Mouse (Mus musculus) ES-E14 (cell line): ENCODE data around the gene Slc35f5. TPM values are rescaled to one million over a fixed set of nuclear protein-coding genes. Genes with fewer than 3 reads are reported as not detected.

Source experiments
- DNase-seq: peaks from one replicate; pipeline ENCODE4 v3.0.0-alpha.2; 2013; ENCODE audit warnings: low read depth, low spot score
- H3K27ac ChIP-seq: 2 replicates; pipeline ENCODE4 v1.5.1; 2012; ENCODE audit warnings: low read depth, mild to moderate bottlenecking, low read length, moderate library complexity, mixed read lengths; ENCODE audit not compliant: poor library complexity, insufficient read depth, severe bottlenecking
- H3K36me3 ChIP-seq: 2 replicates; pipeline ENCODE4 v1.6.1; 2012; ENCODE audit warnings: mild to moderate bottlenecking, low read length, moderate library complexity, mixed read lengths; ENCODE audit not compliant: control insufficient read depth, poor library complexity, insufficient read depth, severe bottlenecking
- H3K4me1 ChIP-seq, 2 experiments: fragments of 150-350 bp in 1 of 2; sonication (generic) in 1 of 2; 2 replicates each; pipeline ENCODE4 v1.6.1; 2012; ENCODE audit warnings: low read length in 2 of 2, mild to moderate bottlenecking in 1 of 2, mixed read lengths in 1 of 2; ENCODE audit not compliant: control insufficient read depth in 2 of 2, insufficient read depth in 2 of 2, poor library complexity in 1 of 2
- H3K4me3 ChIP-seq, 2 experiments: fragments of 150-350 bp in 1 of 2; sonication (generic) in 1 of 2; 2 replicates each; pipeline ENCODE4 v1.5.1; 2012; ENCODE audit warnings: low read length in 2 of 2, low read depth in 1 of 2, mild to moderate bottlenecking in 1 of 2, mixed read lengths in 1 of 2; ENCODE audit not compliant: insufficient read depth in 1 of 2, poor library complexity in 1 of 2, severe bottlenecking in 1 of 2
- H3K9ac ChIP-seq: 2 replicates; pipeline ENCODE4 v1.6.1; 2012; ENCODE audit warnings: low read depth, mild to moderate bottlenecking, low read length, mixed read lengths; ENCODE audit not compliant: poor library complexity, insufficient read depth, severe bottlenecking
- H3K9me3 ChIP-seq: fragments of 150-350 bp; sonication (generic); 2 replicates; pipeline ENCODE4 v1.6.1; 2012; ENCODE audit warnings: low read depth, mild to moderate bottlenecking, low read length; ENCODE audit not compliant: control insufficient read depth, insufficient read depth
- CHD2 ChIP-seq: IDR thresholded peaks from 2 replicates; pipeline ENCODE4 v1.6.1; 2014; ENCODE audit warnings: mild to moderate bottlenecking, low read depth, low read length, inconsistent platforms
- HCFC1 ChIP-seq: IDR thresholded peaks from 2 replicates; pipeline ENCODE4 v1.6.1; 2012; ENCODE audit warnings: low read length, inconsistent platforms, borderline replicate concordance; ENCODE audit not compliant: insufficient read depth
- MAFK ChIP-seq: IDR thresholded peaks from 2 replicates; pipeline ENCODE4 v1.6.1; 2014; ENCODE audit warnings: mild to moderate bottlenecking, low read depth, low read length, inconsistent platforms; ENCODE audit not compliant: insufficient read depth
- ZC3H11A ChIP-seq: IDR thresholded peaks from 2 replicates; pipeline ENCODE4 v1.6.1; 2012; ENCODE audit warnings: low read depth, mild to moderate bottlenecking, inconsistent platforms, low read length, borderline replicate concordance
- ZNF384 ChIP-seq: IDR thresholded peaks from 2 replicates; pipeline ENCODE4 v1.6.1; 2012; ENCODE audit warnings: low read depth, low read length, inconsistent platforms
- in situ Hi-C, 2 experiments: fragments of 600-800 bp; cut with MboI; formaldehyde crosslinking; loops; one replicate each; pipeline ENCODE4 v1.15.1; 2025; ENCODE audit warnings: low sequenced_read_pairs in 2 of 2, inconsistent platforms in 1 of 2; ENCODE audit not compliant: unreplicated experiment in 2 of 2
- total RNA-seq: library from RNA; depleted of rRNA; stranded (reverse); fragments of 300-350 nt; gene quantifications from 2 replicates; pipeline ENCODE4 v1.2.3, GENCODE M21; 2012; rRNA removed

The Slc35f5 gene
- total RNA-seq, 1 experiment, result 22.2 TPM

GRCm38 (mm10) chr1:125624376-125625076, 64.1 kb downstream of the Slc35f5 start:
- H3K9ac ChIP-seq, result no peak overlapping the region
- no peak overlapping the region for H3K4me3 ChIP-seq
- H3K36me3 ChIP-seq, result no peaks in the 10 kb centered on the region
- TF ChIP-seq HCFC1 (no peak), ZC3H11A (no peak), CHD2 (no peak), ZNF384 (no peak), MAFK (no peak)
- no peaks in the 10 kb centered on the region for H3K9me3 ChIP-seq
- H3K27ac ChIP-seq, result no peak overlapping the region
- no peak for DNase-seq
- in situ Hi-C loops, result loop anchor here in 1 of 2 experiments (25.0 kb wide), 1 partner anchor 788 kb away; no protein-coding TSS in a partner anchor
- no peaks in the 10 kb centered on the region for H3K4me1 ChIP-seq

GRCm38 (mm10) chr1:125639501-125640253, 79.3 kb downstream of the Slc35f5 start:
- in situ Hi-C loops, result no loop called here
- TF ChIP-seq CHD2 (no peak), ZC3H11A (no peak), HCFC1 (no peak), ZNF384 (no peak), MAFK (no peak)
- no peaks in the 10 kb centered on the region for H3K36me3 ChIP-seq
- H3K4me1 ChIP-seq, result no peaks in the 10 kb centered on the region
- no peak overlapping the region for H3K4me3 ChIP-seq
- H3K9me3 ChIP-seq, result no peaks in the 10 kb centered on the region
- no peak overlapping the region for H3K27ac ChIP-seq
- no peak for DNase-seq
- no peak overlapping the region for H3K9ac ChIP-seq

GRCm38 (mm10) chr1:125643643-125644042, 83.2 kb downstream of the Slc35f5 start:
- Histone ChIP-seq H3K27ac (no peak overlapping the region), H3K36me3 (no peaks in the 10 kb centered on the region), H3K9ac (no peak overlapping the region), H3K4me3 (no peak overlapping the region), H3K4me1 (no peaks in the 10 kb centered on the region), H3K9me3 (no peaks in the 10 kb centered on the region)
- DNase-seq, result no peak
- no peak for TF ChIP-seq ZNF384
- TF ChIP-seq HCFC1, result no peak
- TF ChIP-seq CHD2, result no peak
- TF ChIP-seq MAFK, result no peak
- TF ChIP-seq ZC3H11A, result no peak
- in situ Hi-C loops, result no loop called here

Other genes with a start within 250 kb of the Slc35f5 start
- 92.2 and 159 TPM in 2 replicates for gene Actr3, start 124.9 kb upstream of the Slc35f5 start, total RNA-seq
- 1.3 and 1.7 TPM in 2 replicates for gene Gpr39, start 116.4 kb downstream of the Slc35f5 start, total RNA-seq